Mouse (Mus musculus) urinary bladder, postnatal 14 days (tissue): ENCODE results near the gene Rps27l.

Source experiments
- DNase-seq: peaks from one replicate; pipeline ENCODE4 v3.0.0; 2021; ENCODE audit warnings: low spot score

Rps27l gene

DNA sequence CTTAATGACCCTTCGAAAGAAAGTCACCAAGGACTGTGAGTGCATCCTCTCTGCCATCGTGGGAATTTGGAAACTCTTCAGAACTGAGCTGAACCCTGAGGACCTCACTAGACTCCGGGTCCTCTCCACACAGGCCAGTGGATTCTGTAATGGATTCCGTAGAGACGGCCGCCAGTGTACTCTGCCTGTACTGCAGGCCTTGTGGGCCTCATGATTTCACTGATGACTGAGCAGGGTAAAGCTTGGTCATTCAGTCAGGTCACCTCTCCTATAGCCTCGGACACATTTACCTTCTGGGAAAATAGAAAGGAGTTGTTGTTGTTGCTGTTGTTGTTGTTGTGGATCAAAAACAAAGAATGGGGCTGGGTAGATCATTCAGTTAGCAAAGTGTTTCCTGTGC is 36.2 kb downstream of the Rps27l start:
- no peak for DNase-seq

DNA sequence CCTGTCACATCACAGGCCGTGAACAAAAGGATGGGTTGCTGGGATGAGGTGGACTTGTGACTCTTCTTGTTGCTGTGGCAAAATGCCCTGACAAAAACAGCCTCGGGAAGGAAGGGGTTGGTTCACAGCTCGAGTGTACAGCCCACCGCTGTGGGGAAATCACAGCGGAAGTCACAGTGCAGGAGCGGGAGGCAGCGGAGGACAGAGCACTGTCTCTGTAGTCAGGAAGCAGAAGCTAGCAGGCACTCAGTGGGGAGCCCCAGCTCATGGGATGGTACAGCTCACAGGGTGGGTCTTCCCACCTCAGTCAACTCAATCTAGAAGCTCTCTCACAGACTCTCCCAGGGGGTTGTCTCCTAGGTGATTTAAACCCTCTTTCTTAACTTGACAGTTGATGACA is 39.5 kb downstream of the Rps27l start:
- DNase-seq: no peak

DNA sequence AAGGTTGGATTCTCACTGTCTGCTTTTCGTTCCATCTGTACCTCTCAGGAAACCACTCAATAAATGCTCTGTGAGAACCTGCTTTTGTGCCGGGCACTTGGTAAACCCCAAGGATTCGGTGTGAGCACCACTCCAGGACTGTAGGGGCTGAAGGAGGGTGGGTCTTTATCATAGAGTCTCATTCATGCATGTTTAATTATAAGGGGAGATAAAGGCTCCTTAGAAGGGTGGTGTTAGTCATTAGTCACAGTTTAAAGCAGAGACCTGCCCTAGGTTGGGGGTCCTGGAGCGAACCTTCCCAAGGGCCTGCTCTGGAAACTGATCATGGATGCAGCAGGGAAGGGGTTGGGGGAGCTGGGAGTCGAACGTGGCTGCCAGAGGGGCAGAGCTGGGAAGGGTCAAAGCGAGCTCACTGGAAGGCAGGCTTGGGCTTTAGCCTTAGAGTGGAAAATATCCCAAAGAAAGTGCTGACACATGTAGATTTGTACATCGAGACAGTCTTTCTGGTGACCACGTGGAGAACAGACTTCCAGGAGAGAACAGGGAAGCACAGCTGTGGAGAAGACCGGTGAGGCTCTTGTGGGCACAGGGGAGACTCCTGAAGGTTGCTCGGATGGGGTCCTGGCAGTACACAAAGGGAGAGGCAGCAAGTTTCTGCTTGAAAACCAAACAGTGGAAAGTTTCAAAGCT is 42.5 kb downstream of the Rps27l start:
- no peak for DNase-seq

DNA sequence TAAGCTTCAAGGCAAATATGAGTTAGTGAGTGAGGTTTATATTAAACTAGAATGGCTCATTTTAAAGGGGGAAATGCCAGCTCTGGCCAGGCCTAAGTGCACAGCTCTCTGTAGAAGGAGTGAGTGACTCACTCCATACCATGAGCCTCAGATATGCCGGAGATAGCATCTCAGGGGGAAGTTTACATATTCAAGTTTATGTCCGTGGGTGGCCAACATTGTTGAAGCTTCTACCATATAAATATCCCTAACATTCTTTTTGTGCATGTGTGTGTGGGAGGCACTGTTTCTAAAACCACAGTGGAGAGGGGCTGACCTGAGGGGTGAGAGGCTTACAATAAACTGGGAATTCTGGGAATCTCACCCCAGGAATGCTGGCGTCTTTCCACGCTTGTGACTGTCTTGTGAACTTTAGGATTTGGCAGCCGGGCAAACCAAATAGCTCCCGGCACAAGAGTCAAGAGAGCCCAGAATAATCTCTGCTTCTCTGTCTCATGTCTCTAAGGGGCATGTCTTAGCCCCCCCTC is 43.1 kb downstream of the Rps27l start:
- peak; percentile 50 for DNase-seq

DNA sequence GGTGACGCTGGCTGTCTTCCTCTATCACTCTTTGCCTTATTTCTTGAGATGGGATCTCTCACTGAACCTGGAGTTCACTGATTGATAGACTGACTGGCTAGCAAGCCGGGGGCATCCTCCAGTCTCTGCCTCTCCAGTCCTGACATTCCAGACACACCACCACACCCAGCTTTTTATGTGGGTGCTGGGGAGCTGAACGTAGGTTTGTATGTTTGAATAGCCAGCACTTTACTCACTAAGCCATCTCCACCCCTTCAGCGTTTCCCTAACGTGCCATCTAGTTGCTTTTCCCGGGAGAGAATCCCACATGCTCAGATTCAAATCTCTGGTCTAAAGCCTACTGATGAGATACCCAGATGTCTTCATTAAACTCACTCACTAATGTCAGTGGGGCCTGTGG is 43.7 kb downstream of the Rps27l start:
- no peak for DNase-seq

DNA sequence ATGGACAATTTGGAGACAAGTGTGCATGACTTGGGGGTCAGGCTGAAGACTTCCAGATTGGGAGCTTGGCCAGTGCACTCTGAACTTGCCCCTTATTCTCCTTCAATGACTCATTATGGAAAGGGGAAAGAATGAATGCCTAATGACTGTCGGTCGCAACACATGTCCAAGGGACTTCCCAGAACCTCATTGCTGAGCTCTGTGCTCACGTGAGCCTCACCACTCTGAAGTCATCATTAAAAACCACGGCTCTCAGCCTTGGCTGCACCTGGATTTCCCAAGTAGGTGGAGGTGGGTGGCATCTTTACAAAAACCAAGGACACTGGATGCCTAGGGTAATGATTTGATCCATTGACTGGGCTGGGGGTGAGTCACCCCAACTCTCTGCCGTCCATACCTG is 44.2 kb downstream of the Rps27l start:
- DNase-seq: no peak

DNA sequence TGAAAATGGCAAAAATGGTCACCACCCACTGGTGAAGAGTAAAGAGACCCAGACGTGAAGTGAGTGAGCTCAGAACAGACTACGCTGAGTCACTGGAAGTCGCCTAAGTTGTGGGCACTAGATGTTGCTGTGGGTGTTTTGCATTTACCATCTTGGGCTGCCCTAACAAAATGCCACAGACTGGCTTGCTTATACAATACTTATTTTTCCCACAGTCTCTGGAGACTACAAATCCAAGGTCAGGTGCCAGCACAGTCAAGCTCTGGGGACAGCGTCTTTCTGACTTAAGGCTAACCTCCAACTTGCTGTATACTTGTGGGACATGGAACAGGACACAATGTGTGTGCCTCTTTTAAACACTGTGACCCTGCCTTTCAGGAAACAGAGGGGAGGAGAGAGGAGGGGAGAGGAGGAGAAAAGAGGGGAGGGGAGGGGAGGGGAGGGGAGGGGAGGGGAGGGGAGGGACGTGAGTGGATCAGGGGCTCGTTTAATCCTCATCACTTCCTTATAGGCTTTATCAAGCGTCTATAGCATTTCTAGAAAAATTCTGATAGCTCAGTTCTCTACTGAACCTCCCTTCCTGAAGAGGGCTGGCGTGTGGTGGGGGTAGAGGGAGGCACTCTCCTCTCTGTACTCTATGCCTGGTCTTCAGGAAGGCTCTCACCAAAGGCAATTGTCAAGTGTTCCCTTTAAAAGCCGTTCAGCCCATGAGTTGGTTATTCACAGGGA is 45.3 kb downstream of the Rps27l start:
- DNase-seq: no peak

DNA sequence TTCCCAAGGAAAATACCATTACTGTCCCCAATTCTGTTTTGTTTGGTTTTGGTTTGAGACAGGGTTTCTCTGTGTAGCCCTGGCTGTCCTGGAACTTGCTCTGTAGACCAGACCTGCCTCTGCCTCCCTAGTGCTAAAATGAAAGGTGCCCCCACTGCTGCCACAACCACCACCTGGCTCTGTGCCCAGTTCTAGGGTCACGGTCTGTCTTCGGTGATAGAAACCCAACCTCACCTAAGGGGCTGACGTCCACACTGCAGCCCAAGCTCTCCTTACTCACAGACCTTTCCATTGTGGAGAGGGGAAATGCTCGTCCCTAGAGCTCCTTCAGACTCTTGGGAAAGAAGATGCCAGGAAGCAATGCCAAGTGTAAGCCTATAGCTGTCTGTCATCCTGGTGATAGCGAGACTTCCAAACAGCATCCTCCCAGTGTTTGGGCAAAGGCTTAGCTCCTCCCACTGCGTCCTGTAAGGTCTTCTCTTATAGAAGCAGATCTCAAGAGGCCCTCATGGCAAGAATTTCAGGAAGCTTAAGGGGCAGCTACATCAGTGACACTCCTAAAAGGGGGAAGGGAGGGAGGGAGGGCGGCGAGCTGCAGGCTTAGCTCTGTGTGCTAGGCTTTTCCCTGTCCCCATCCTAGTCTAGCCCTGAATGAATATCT is 46.0 kb downstream of the Rps27l start:
- DNase-seq: no peak
